Mouse (Mus musculus) left cerebral cortex, postnatal 10 days (tissue): Measurements from ENCODE around the gene Boll. TPM values are rescaled to one million over a fixed set of nuclear protein-coding genes. Genes with fewer than 3 reads are reported as not detected.
A peak's percentile ranks its signal among the peaks of the same experiment; 100 is the strongest.

ENCODE experiments used
- DNase-seq, 2 experiments: peaks; one replicate each; pipeline ENCODE4 v3.0.0; 2021 to 2022; ENCODE audit warnings: low spot score in 2 of 2, mixed read lengths in 1 of 2; ENCODE audit errors: extremely low spot score in 1 of 2
- intact Hi-C: fragments of 180-260 bp; cut with DNase I; formaldehyde crosslinking; loops from one replicate; pipeline ENCODE4 v1.15.1; 2025
- total RNA-seq, 2 experiments: library from RNA; stranded (reverse); gene quantifications; 2 replicates each; pipeline ENCODE4 v1.2.3; 2021

The Boll gene
- total RNA-seq, 2 experiments from 2014 or later: not detected

DNA sequence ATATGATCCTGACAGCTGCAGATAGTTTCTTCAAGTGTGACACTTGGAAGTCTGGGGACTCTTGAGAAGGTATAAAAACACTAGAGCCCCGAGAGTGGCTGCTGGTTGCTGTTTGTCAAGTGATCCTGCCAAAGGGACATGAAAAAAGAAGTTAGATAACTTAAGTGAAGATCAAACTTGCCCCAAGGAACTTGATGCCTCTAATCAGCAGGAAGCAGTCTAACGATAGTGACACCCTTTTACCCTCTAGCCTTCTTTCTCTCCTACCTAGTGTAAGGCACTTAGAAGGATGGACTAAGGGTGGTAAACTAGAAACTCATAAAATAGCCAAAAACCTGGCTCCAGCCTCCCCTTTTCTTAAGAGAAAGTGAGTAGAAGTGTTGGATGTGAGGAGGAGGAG lies 98.9 kb downstream of the Boll start:
- no peak for DNase-seq
- intact Hi-C loops: no loop called here

GRCm38 (mm10) chr1:55246374-55246773 lies 116.9 kb downstream of the Boll start:
- DNase-seq: no peak
- intact Hi-C loops: no loop called here

GRCm38 (mm10) chr1:55239237-55239636 lies 124.0 kb downstream of the Boll start:
- intact Hi-C loops: loop anchor here (2.0 to 10.0 kb wide), 2 partner anchors 144 to 154 kb away; partner anchors contain the start of genes Hspd1 and Hspe1
- DNase-seq: peak in 1 of 2 experiments; percentile 50

- DNase-seq: no peak
- intact Hi-C loops: loop anchor here (2.0 to 10.0 kb wide), 2 partner anchors 144 to 154 kb away; partner anchors contain the start of genes Hspd1 and Hspe1
Observed at GRCm38 (mm10) chr1:55238496-55238895, 124.8 kb downstream of the Boll start.

DNA sequence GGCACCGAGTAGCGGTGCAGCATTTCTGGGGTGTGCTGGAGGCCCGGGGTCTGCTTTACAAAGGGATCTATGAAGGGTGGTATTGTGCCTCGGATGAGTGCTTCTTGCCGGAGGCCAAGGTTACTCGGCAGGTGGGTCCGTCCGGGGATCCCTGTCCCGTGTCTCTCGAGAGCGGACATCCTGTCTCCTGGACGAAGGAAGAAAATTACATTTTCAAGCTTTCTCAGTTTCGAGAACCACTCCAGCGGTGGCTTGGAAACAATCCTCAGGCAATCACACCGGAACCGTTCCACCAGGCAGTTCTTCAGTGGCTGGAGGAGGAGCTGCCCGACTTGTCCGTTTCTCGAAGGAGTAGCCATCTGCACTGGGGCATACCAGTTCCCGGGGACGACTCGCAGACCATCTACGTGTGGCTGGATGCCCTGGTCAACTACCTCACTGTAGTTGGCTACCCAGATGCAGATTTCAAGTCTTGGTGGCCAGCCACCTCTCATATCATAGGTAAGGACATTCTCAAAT lies 125.6 kb downstream of the Boll start:
- intact Hi-C loops: loop anchor here (2.0 to 10.0 kb wide), 3 partner anchors 79 to 153 kb away; partner anchors contain the start of genes Hspd1 and Hspe1
- DNase-seq: peak in 1 of 2 experiments; percentile 38

DNA sequence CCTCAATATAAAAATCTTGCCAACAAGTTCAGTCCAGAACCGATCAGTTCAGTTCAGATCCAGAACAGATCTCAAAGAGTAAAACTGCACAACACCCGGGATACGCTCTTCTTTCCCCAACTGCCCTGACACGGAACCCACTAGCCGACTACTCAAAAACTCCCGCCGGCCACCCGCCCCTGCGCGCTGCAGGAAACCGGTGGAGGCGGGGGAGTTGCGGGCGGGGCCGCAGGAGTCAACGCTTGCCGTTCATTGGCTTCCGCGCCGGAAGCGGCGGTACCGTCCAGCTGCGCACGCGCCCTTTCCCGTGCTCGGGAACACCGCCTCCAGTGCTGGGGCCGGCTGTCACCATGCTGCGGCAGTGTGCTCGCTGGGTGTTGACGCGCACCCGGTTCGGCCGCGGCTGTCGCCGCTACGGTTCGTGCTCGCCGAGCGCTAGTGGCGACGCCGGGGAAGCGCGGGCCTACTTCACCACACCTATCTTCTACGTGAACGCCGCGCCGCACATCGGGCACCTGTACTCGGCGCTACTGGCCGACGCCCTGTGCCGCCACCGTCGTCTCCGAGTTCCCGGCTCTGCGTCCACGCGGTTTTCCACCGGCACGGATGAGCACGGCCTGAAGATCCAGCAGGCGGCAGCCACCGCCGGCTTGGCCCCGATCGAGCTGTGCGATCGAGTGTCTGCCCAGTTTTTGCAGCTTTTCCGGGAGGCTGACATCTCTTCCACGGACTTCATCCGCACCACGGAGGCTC lies 126.2 kb downstream of the Boll start, which contains the start of gene Mars2:
Gene Mars2, plus strand, starts transcription at position 288 of the 753 bp plus-strand sequence.
- intact Hi-C loops: loop anchor here (2.0 to 10.0 kb wide), 2 partner anchors 78 to 152 kb away; partner anchors contain the start of genes Hspd1 and Hspe1
- DNase-seq: peak; percentile 93 to 99

DNA sequence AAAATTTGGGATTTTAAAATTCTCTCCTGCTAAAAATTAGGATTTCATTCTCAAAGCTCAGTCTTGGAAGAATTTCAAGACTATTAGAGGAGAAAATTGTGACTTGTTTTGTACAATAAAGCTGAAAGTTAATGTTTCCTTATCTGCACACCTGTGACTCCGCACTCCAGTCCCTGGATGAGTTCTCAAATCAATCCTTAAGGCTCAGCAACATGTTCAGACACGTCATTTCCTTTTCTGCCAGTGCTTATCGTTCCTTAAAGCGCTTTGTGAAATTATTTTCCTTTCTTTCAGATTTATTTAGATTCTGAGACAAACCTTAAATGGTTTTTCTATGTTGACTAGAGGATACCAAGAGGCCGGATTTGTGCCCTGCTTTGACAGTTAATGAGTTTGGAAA lies 126.8 kb downstream of the Boll start:
- no peak for DNase-seq
- intact Hi-C loops: loop anchor here (2.0 to 10.0 kb wide), 2 partner anchors 78 to 152 kb away; partner anchors contain the start of genes Hspd1 and Hspe1

- DNase-seq: peak in 1 of 2 experiments; percentile 26
- intact Hi-C loops: loop anchor here (10.0 kb wide), 1 partner anchor 150 kb away; the partner anchor contains the start of genes Hspd1 and Hspe1
Observed at GRCm38 (mm10) chr1:55234910-55235520, 128.3 kb downstream of the Boll start.

- intact Hi-C loops: no loop called here
- no peak for DNase-seq
Observed at GRCm38 (mm10) chr1:55228256-55228884, 134.9 kb downstream of the Boll start.

DNA sequence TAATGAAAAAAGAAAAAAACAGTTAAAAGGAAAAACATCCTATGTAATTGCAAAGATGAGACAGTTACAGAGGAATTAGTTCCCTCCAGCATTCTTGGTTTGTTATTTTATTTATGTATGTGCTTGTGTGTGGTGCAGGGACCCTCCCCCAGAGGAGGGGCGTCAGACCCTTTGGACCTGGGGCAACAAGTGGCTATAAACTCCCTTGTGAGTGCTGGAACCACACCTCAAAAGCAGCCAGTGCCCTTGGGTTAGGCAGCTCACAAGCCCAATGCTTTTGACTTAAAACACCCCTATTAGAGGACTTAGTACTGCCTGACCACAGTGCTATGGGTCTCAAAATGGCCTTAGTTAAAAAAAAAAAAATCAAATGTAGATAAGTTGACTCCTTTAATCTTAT lies 135.9 kb downstream of the Boll start:
- intact Hi-C loops: no loop called here
- DNase-seq: no peak

GRCm38 (mm10) chr1:55226011-55226857 lies 137.0 kb downstream of the Boll start, which contains the start of gene Rftn2:
TSS of gene Rftn2 (minus strand) at chr1:55226782.
- DNase-seq: peak in 1 of 2 experiments; percentile 39
- intact Hi-C loops: no loop called here

DNA sequence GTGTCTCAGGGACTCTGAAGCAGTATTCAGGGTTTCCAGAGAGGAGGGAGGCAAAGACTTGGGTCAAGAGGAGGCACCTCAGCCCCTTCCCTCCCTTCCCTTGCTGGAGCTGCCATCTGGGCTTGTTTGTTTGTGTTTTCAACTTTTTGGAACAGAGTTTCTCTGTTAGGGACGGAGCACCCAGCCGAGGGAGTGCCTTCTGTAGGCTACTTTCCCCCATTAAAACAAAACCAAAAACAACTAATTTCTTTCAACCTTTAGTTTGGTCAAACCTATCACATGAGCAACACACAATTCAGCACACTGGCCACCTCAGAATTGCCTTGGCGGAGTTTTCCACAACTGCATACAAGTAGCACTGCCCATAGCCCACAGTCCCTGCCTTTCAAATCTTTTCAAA lies 137.9 kb downstream of the Boll start:
- DNase-seq: no peak
- intact Hi-C loops: no loop called here

DNA sequence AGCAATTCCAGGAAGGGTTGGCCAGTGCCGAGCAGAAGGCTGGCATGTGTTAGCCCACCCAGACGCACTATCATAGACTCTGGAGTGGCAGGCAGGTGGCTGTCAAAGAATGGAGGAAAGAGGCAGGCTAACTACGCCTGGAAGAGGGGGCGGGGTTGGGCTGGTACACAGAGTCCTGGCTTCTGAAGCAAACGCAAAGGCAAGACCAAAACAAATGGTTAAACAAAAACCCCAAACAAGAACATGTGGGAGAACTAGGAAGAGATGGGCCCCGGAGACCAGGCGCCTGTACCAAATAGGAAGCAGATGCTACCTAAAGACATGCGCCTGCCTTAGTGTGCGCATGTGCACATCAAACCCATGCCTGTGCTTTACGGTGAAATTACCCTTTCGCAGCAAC lies 139.2 kb downstream of the Boll start:
- intact Hi-C loops: no loop called here
- no peak for DNase-seq

GRCm38 (mm10) chr1:55223026-55223425 lies 140.2 kb downstream of the Boll start:
- no peak for DNase-seq
- intact Hi-C loops: no loop called here

GRCm38 (mm10) chr1:55221352-55221751 lies 141.9 kb downstream of the Boll start:
- intact Hi-C loops: no loop called here
- peak in 1 of 2 experiments; percentile 43 for DNase-seq

GRCm38 (mm10) chr1:55217191-55217590 lies 146.1 kb downstream of the Boll start:
- no peak for DNase-seq
- intact Hi-C loops: no loop called here

DNA sequence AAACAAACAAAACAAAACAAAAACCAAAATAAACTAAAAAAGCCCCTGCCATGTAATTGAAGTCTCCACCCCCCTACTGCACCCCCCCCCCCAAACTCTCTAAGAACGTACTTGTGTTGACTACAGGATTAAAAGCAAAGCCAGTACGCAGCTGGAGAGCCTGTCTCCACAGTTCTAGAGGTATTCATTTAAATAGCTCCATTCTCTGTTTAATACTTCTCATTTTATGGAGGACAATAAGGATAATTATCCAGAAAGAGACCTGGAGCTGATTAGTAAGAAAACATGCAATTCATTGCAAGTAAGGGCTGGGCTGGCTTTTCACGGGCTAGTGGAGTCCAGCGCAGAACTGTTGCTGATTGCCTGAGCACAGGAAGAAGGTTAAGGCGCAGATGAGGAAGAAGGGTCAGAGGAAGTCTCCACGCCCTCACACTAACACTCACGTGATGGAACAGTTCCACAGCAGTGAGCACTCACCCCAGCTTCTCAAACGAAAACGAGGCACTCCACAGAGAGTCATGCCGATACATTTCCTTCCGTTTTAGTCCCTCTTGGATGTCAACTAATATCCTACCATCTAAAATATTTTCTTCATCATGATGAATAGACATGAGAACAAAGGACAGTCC lies 148.0 kb downstream of the Boll start:
- DNase-seq: no peak
- intact Hi-C loops: no loop called here

- intact Hi-C loops: no loop called here
- no peak for DNase-seq
Observed at GRCm38 (mm10) chr1:55213936-55214335, 149.3 kb downstream of the Boll start.
